Mouse (Mus musculus) thymus, postnatal 0 days (tissue): ENCODE measurements around the gene Spg7. TPM values are rescaled to one million over a fixed set of nuclear protein-coding genes. Genes with fewer than 3 reads are reported as not detected.

ENCODE experiments used
- DNase-seq: peaks from one replicate; pipeline ENCODE4 v3.0.0-alpha.2; 2015; ENCODE audit warnings: low spot score
- microRNA-seq: library from miRNA; unstranded; fragments of <30 nt; microRNA quantifications from one replicate; pipeline ENCODE4, GENCODE M21; 2016; ENCODE audit warnings: borderline number of aligned reads
- polyA plus RNA-seq: library from polyadenylated mRNA; unstranded; fragments of >200 nt; fragmentation: Nextera tagmentation; extraction: Ambion mirVana; gene quantifications from 2 replicates; pipeline ENCODE4 v1.2.1, GENCODE M21; 2015

Spg7 gene
- polyA plus RNA-seq, 1 experiment from 2014 or later, result 49.5 TPM

DNA sequence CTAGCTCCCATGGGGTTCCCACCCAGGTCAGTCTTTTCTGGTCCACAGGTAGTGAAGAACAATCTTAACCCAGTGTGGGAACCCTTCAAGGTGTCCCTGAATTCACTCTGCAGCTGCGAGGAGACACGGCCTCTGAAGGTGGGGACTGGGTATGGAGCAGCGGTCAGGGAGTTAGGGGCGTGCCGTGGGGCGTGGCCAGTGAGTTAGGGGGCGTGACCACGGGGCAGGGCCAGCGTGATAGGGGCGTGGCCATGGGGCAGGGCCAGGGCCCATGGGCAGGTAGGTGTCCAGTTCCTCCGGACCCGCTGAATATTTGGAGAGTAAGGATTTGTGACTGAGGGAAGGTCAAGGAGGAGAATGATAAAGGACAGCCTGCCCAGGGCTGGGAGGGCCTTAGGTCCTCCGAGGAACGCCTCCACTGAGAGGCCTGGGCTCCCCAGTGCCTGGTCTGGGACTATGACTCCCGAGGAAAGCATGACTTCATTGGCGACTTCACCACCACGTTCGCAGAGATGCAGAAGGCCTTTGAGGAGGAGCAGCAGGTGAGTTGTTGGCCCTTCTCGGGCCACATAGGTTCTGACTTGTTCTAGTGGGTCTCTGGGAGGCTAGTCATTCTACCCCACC, 63.6 kb downstream of the Spg7 start:
- DNase-seq, result no peak

DNA sequence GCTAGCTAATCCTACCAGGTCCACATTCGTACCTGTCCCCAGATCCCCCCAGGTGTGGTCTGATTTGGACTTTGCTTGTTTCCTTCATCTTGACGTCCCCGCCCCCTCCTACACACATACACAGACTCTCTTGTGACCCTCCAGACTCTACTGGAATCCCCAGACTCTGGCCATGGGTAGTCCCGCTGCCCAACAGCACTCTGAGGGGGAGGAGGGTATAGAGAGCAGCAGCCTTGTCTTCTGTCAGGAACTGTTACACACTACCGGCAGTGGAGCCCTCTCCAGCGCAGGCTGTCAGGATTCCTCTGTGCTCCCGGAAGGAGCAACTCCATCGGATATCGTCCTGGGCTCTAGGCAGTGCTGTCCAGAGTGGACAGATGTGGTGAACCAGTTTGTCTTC, 68.3 kb downstream of the Spg7 start:
- DNase-seq, result no peak

DNA sequence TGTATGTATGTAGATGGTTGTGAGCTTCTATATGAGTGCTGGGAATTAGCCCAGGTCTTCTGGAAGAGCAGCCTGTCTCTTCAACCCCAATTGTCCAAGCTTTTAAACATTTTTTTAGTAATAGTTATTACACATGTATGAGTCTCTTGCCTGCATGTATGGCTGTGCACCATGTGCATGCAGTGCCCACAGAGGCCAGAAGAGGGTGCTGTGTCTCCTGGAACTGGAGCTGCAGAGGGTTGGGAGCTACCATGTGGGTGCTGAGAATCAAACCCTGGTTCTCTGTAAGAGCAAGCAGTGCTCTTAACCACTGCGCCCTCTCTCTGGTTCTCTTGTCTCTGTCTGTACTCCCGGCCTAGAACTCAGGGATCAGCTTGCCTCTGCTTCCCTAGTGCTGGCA, 70.2 kb downstream of the Spg7 start:
- DNase-seq, result no peak

DNA sequence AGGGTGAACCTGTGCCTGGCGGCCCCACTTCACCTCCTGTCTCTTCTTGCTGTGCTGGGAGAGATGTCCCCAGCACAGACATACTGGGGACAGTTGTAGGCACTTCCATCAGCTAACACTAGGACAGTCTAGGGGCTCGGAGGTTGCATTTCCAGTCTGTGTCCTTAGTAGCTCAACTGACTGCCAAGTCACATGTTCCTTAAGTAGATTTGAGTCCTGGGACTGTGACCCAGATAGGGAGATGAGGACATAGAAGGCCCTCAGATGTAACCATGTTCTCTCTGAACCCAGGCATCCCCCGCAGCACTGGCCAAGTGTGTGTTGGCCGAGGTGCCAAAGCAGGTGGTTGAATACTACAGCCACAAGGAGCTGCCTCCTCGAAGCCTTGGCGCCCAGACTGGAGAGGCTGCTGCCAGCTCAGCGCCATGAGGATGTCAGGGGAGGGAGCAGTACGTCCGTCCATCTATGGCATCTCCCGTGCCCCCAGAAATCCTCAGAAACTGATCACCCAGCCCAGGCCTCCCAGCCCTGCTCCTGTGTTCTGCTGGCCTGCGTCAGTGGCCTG, 71.5 kb downstream of the Spg7 start:
- no peak for DNase-seq

DNA sequence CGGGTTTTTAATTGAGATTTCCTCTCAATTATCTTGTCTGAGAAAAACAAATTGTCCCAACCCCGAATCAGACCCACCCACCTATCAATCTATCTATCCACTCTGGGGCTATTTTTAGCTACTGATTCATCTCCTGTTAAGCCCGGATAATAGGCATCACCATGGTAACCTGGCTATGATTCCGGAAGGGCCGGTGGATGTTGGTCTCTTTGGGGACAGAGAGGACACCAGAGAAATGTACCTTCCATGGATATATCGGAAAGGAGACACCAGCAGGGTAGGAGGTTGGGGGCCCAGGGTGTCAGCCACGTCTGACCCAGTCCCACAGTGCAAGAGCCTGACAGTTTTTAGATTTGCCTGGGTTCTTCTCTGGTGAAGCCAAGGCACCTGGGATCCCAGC, 72.7 kb downstream of the Spg7 start:
- no peak for DNase-seq

DNA sequence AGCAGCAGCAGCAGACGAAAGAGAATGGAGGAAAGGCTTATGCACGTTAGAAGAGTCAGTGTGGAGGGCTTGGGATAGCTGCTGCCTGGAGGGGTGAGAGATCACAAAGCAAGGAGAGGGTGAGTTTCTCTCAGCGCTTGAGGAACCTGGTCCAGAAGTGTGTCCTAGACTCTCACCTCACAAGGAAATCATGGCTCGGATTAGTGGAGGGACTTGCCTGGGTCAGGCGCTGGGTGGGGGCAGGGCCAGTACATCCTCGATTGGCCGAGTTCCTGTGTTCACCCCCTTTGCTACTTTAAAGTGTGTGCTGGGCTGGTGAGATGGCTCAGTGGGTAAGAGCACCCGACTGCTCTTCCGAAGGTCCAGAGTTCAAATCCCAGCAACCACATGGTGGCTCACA, 73.1 kb downstream of the Spg7 start:
- DNase-seq, result no peak

DNA sequence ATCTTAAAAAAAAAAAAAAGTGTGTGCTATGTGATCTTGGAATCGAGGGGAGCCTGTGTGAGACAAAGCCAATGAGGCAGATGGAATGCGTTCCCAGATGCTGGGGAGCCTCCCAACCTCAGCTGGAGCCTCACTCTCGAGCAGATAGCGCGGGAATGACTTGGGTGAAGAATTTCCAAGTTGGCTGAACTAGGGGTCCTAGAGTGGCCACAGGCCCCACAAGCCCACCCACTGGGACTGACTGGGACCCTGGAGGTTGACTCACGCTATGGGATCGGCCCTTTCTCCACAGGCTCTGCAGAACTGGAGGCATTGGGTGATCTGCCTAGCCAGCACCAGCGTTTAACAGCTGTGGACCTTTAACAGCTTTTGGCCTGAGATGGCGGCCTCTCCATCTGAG, 73.5 kb downstream of the Spg7 start:
- no peak for DNase-seq

DNA sequence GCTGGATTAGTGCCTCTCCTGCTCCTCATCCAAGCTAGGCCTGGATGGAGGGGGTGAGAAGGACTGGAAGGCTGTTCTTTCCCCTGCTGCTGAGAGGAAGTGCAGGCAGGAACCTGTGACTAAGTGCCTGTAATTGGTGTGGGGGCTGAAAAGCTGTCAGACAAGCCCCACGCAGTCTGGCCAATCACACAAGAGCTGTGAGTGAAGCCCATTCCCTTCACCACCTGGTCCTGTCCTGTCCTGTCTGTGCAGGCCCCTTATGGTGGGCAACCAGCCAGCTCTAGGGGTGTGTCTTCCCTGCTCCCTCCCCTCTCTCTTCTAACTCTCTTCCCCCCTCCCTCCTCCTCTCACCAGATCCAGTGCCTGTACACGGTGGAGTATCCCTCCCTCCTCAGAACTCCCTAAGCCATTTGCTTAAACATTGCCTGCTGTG, 74.9 kb downstream of the Spg7 start:
- peak; percentile 10 for DNase-seq

DNA sequence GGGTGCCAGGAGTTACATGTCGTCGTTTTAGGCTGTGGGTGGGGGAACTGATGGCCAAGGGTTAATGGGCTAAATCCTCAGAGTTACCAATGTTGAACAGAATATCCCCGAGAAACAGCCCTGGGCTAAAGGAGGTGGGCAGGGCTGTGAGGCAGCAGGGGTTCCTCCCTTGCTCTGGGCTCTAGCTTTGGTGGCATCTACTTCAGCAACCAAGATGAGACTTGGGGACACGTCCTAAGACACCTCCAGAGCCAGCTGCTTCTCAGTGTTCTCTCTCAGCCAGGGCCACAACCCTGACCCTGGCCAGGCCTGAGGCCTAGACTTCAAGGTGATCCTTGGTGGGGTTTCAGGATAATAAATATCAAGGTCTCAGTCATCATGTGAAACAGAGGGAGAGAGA, 76.0 kb downstream of the Spg7 start:
- DNase-seq, result no peak

DNA sequence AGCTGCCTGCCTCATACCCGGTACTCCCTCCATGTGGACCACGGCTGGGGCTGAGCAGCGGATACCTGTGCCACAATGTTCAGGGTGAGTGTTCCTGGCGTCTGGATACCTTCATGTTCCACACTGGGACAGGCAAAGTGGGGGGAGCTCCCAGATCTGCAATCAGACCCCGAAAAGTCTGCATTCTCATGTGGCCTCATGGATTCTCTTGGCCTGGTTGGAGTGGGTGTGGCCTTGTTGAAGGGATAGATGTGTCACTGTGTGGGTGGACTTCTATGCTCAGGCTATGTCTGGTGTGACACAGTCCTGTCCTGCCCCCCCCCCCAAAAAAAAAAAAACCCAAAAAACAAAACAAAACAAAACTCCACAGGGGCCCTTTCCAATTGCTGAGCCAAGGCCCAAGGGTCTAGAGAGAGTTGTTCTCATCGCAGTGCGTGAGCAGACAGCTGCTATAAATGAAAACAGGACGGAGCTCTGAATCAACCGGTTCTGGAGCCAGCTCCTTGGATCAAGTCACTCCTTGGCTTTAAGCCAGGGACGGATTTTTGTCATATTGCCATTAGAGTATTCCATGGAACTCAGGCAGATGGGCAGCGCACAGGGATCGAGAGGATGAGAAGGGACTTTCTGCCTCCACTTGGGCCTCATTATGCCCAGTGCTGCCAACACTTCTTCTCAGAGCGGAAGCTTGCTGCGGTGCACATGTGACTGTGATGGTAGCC, 79.2 kb downstream of the Spg7 start:
- DNase-seq, result no peak

DNA sequence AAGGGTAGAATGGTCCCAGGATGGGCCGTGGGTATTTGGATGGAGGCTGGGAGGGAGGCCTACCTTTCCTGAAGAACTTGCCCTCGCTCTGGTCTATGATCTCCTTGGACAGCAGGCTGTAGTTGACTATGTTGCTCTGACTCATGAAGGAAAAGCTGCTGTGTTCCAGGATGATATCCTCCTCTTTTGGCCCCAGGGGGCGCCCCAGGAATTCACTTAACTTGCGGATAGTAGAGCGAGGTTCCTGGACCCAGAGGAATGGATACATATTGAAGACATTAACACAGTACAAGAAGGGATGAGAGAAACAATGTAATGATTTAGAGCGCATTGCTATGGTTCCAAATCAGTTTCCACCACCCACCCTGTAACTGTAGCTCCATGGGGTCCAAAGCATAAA, 82.5 kb downstream of the Spg7 start:
- DNase-seq, result no peak

DNA sequence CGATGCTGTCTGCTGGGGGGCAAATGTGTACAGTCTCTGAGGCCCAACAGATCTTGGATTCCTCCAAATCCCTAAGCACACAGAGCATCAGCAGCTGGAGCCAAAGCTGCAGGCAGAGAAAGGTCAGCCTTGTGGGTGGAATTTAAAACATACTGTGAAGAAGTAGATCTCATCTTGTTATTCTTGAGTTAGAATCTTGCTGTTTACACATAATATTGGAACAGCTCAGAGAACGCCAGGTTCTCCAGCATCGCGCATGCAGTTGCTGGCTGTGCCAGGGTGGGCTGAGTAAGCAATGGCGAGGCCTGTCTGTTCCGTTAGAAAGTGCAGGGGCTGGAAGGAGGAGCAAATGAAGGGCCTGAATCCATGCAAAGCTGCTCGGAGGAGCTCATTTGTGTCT, 83.6 kb downstream of the Spg7 start:
- no peak for DNase-seq

Small RNA genes lying within 50 kb of the gene (microRNA-seq; reads per million reads assigned to microRNA genes)
- gene Mir7079 (not detected), gene Mir7080 (not detected)

Other genes starting within 250 kb of the Spg7 start
- 0.21 and 0.36 TPM in 2 replicates for gene Cdh15, start 215.0 kb upstream of the Spg7 start, polyA plus RNA-seq
- gene Ankrd11, start 20.7 kb upstream of the Spg7 start, polyA plus RNA-seq, result 51.4 and 78.6 TPM in 2 replicates
- 1,818 and 1,880 TPM in 2 replicates for gene Rpl13, start 39.4 kb downstream of the Spg7 start, polyA plus RNA-seq
- gene Cpne7, start 54.4 kb downstream of the Spg7 start, polyA plus RNA-seq, result 0.22 and 0.31 TPM in 2 replicates
- gene Sult5a1, start 95.4 kb downstream of the Spg7 start, polyA plus RNA-seq, result 3.7 and 3.8 TPM in 2 replicates
- 2.7 and 3.7 TPM in 2 replicates for gene Dpep1, start 123.3 kb downstream of the Spg7 start, polyA plus RNA-seq
- 144 and 151 TPM in 2 replicates for gene Chmp1a, start 149.8 kb downstream of the Spg7 start, polyA plus RNA-seq
- gene Spata33, start 149.9 kb downstream of the Spg7 start, polyA plus RNA-seq, result 1.0 and 2.2 TPM in 2 replicates
- 18.3 and 18.6 TPM in 2 replicates for gene Cdk10, start 161.9 kb downstream of the Spg7 start, polyA plus RNA-seq
- gene Spata2l, start 173.3 kb downstream of the Spg7 start, polyA plus RNA-seq, result 8.4 and 8.8 TPM in 2 replicates
- gene Zfp276, start 191.3 kb downstream of the Spg7 start, polyA plus RNA-seq, result 15.8 and 18.8 TPM in 2 replicates
- 11.5 and 12.0 TPM in 2 replicates for gene Vps9d1, start 191.4 kb downstream of the Spg7 start, polyA plus RNA-seq